In genomic region chr2:30413038-30413973, GRCm38 (mm10) we compare ENCODE assay signal across 8 mouse cellular contexts. TPM values are rescaled to one million over a fixed set of nuclear protein-coding genes. Genes with fewer than 3 reads are reported as not detected.
DNase-seq lines count a peak whose midpoint lies in the region; ATAC-seq and TF ChIP-seq lines count a peak whose summit lies in the region.

No protein-coding gene starts in this region.

- no peak for ATAC-seq in cerebellum, adult (ENCODE audit: insufficient number of reproducible peaks, low FRiP score, low TSS enrichment)
- ATAC-seq in hindbrain, postnatal 0 days, result no peak
- no peak for ATAC-seq in neural tube, embryonic 13.5 days (ENCODE audit: low read depth)

- no peaks in the 10 kb centered on the region for H3K27me3 ChIP-seq in hindbrain, postnatal 0 days (ENCODE audit: insufficient read depth, low read length)
- H3K27me3 ChIP-seq in neural tube, embryonic 13.5 days, result no peaks in the 10 kb centered on the region

- peaks cover 16% of the 10 kb centered on the region; the same call in 1 of the 2 replicates for H3K36me3 ChIP-seq in hindbrain, postnatal 0 days (ENCODE audit: insufficient read depth, low read length)
- H3K36me3 ChIP-seq in neural tube, embryonic 13.5 days, result peaks cover 35% of the 10 kb centered on the region

- peak overlapping the region; percentile 69 for H3K4me2 ChIP-seq in hindbrain, postnatal 0 days (ENCODE audit: low read depth, low read length)
- peak overlapping the region; percentile 75 for H3K4me2 ChIP-seq in neural tube, embryonic 13.5 days

- TF ChIP-seq CTCF in hindbrain, postnatal 0 days (IDR thresholded peaks at IDR 0.05; ENCODE audit: low read depth), result no peak

- peaks cover 9% of the 10 kb centered on the region; the same call in 1 of the 2 replicates for H3K4me1 ChIP-seq in hindbrain, postnatal 0 days (ENCODE audit: insufficient read depth, low read length)
- peaks cover 46% of the 10 kb centered on the region for H3K4me1 ChIP-seq in neural tube, embryonic 13.5 days (replicated peaks)

- H3K9me3 ChIP-seq in hindbrain, postnatal 0 days (ENCODE audit: low read length), result no peaks in the 10 kb centered on the region
- H3K9me3 ChIP-seq in neural tube, embryonic 13.5 days, result no peaks in the 10 kb centered on the region

- peak overlapping the region; percentile 17; the same call in 1 of the 2 replicates for H3K27ac ChIP-seq in hindbrain, postnatal 0 days
- no peak overlapping the region for H3K27ac ChIP-seq in neural tube, embryonic 13.5 days (replicated peaks)

- DNase-seq in cerebellum, adult 9-10 months, result peak; percentile 70
- DNase-seq in layer of hippocampus, adult 9-11 months, result peak; percentile 66
- no peak for DNase-seq in layer of hippocampus, adult 9-10 months (ENCODE audit: low spot score)
- no peak for DNase-seq in hindbrain, postnatal 0 days (ENCODE audit: low spot score)
- DNase-seq in embryo, embryonic 9.5 days (ENCODE audit: extremely low spot score), result no peak
- DNase-seq in adrenal gland, postnatal 25 days, result no peak

- H3K9ac ChIP-seq in hindbrain, postnatal 0 days (replicated peaks; ENCODE audit: low read length), result no peak overlapping the region
- peak overlapping the region; percentile 90 for H3K9ac ChIP-seq in neural tube, embryonic 13.5 days

- no peak overlapping the region for H3K4me3 ChIP-seq in hindbrain, postnatal 0 days (ENCODE audit: low read length)
- peak overlapping the region; percentile 81; the same call in 1 of the 2 replicates for H3K4me3 ChIP-seq in neural tube, embryonic 13.5 days

- 76% methylated on average over 16 of the region's 16 CpGs for WGBS in hindbrain, postnatal 0 days
- WGBS in neural tube, embryonic 13.5 days, result 79% methylated on average over 16 of the region's 16 CpGs

RNA-seq across cellular contexts. Expression of gene Crat, which starts 2.3 kb away (rescaled TPM):
- 49.3 and 51.5 TPM in 2 replicates for total RNA-seq in hindbrain, postnatal 0 days (2014; rRNA removed)
- polyA plus RNA-seq in hindbrain, postnatal 0 days (2015; fragmentation: Nextera tagmentation; extraction: Ambion mirVana), result 26.0 and 27.6 TPM in 2 replicates
- polyA plus RNA-seq in neural tube, embryonic 13.5 days (2015; fragmentation: Nextera tagmentation; extraction: Ambion mirVana), result 22.2 and 23.0 TPM in 2 replicates
- 130 and 142 TPM in 2 replicates for total RNA-seq in adrenal gland, postnatal 25 days (2021)

RNA-seq across cellular contexts. Expression of gene Ptpa, which starts 2.5 kb away (rescaled TPM):
- 140 and 156 TPM in 2 replicates for total RNA-seq in hindbrain, postnatal 0 days (2014; rRNA removed)
- 133 and 138 TPM in 2 replicates for polyA plus RNA-seq in hindbrain, postnatal 0 days (2015; fragmentation: Nextera tagmentation; extraction: Ambion mirVana)
- polyA plus RNA-seq in neural tube, embryonic 13.5 days (2015; fragmentation: Nextera tagmentation; extraction: Ambion mirVana), result 124 and 126 TPM in 2 replicates
- total RNA-seq in adrenal gland, postnatal 25 days (2021), result 130 and 145 TPM in 2 replicates

RNA-seq across cellular contexts. Expression of gene Dolpp1, which starts 21.3 kb away (rescaled TPM):
- total RNA-seq in hindbrain, postnatal 0 days (2014; rRNA removed), result 119 and 122 TPM in 2 replicates
- 48.2 and 49.4 TPM in 2 replicates for polyA plus RNA-seq in hindbrain, postnatal 0 days (2015; fragmentation: Nextera tagmentation; extraction: Ambion mirVana)
- 51.4 and 52.0 TPM in 2 replicates for polyA plus RNA-seq in neural tube, embryonic 13.5 days (2015; fragmentation: Nextera tagmentation; extraction: Ambion mirVana)
- 22.3 and 28.5 TPM in 2 replicates for total RNA-seq in adrenal gland, postnatal 25 days (2021)

RNA-seq across cellular contexts. Expression of gene Miga2, which starts 49.3 kb away (rescaled TPM):
- total RNA-seq in hindbrain, postnatal 0 days (2014; rRNA removed), result 67.6 and 79.9 TPM in 2 replicates
- 34.4 and 35.3 TPM in 2 replicates for polyA plus RNA-seq in hindbrain, postnatal 0 days (2015; fragmentation: Nextera tagmentation; extraction: Ambion mirVana)
- 26.0 and 26.3 TPM in 2 replicates for polyA plus RNA-seq in neural tube, embryonic 13.5 days (2015; fragmentation: Nextera tagmentation; extraction: Ambion mirVana)
- 65.4 and 83.5 TPM in 2 replicates for total RNA-seq in adrenal gland, postnatal 25 days (2021)

RNA-seq across cellular contexts. Expression of gene Sh3glb2, which starts 54.2 kb away (rescaled TPM):
- total RNA-seq in hindbrain, postnatal 0 days (2014; rRNA removed), result 397 and 410 TPM in 2 replicates
- polyA plus RNA-seq in hindbrain, postnatal 0 days (2015; fragmentation: Nextera tagmentation; extraction: Ambion mirVana), result 171 and 180 TPM in 2 replicates
- 131 and 147 TPM in 2 replicates for polyA plus RNA-seq in neural tube, embryonic 13.5 days (2015; fragmentation: Nextera tagmentation; extraction: Ambion mirVana)
- 90.0 and 111 TPM in 2 replicates for total RNA-seq in adrenal gland, postnatal 25 days (2021)

Comparison
In these comparisons a context has a peak if more than half of its experiments do, and no peak if none do; other contexts are left out.
1. DNase-seq: peak in cerebellum, adult 9-10 months (single experiment) and layer of hippocampus, adult 9-11 months (single experiment); none in layer of hippocampus, adult 9-10 months (single experiment), hindbrain, postnatal 0 days (single experiment), embryo, embryonic 9.5 days (single experiment) and adrenal gland, postnatal 25 days (single experiment).